Mouse (Mus musculus) left cerebral cortex, postnatal 14 days (tissue): Measurements from ENCODE around the gene Hs1bp3. TPM values are rescaled to one million over a fixed set of nuclear protein-coding genes. Genes with fewer than 3 reads are reported as not detected.

Experiments
- DNase-seq, 2 experiments: peaks; one replicate each; pipeline ENCODE4 v3.0.0; 2021 to 2022; ENCODE audit warnings: low spot score in 2 of 2, mixed read lengths in 1 of 2
- intact Hi-C: fragments of 180-260 bp; cut with DNase I; formaldehyde crosslinking; loops from one replicate; pipeline ENCODE4 v1.15.1; 2025
- total RNA-seq, 2 experiments: library from RNA; stranded (reverse); gene quantifications; 2 replicates each; pipeline ENCODE4 v1.2.3; 2021

Gene Hs1bp3
- total RNA-seq, 2 experiments from 2014 or later: 10.6 to 11.0 TPM

DNA sequence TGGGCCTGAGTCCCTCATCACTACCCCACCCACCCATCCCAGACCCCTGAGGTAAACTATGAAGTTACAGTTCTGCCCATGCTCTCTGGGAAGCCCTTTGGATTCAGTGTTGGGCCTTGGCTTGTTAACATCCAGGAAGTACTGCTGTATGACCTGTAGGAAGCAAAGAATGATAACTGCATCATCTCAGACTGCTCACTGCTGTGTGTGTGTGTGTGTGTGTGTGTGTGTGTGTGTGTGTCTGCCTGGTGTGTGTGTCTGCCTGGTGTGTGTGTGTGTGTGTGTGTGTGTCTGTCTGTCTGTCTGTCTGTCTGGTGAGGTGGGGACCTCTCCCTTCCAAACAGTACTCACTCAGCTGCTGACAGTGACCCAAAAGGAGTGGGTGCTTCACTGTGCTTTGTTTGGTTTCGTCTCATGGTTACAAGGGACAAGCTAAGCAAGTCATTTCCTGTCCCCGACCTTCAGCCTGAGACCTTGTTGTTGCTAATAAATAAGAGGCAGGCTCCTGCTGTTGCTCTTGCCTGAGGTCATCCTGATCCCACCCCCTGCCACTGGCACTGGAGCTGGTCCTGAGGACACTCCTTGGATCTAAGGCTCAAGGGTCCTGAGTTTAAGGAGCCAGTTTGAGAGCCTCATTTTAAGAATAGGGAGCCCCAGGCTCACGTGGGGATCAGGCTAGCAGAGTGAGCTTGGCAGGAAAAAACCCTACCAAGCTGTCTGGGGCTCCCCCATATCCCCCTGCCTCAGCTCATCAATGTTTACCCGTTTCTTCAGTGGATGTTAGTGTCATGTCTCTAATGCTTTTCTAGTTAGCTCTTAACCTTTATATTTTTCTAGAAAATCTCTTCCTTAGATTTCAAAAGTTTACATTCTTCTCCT, 38.0 kb downstream of the Hs1bp3 start:
- DNase-seq: no peak
- intact Hi-C loops: no loop called here

DNA sequence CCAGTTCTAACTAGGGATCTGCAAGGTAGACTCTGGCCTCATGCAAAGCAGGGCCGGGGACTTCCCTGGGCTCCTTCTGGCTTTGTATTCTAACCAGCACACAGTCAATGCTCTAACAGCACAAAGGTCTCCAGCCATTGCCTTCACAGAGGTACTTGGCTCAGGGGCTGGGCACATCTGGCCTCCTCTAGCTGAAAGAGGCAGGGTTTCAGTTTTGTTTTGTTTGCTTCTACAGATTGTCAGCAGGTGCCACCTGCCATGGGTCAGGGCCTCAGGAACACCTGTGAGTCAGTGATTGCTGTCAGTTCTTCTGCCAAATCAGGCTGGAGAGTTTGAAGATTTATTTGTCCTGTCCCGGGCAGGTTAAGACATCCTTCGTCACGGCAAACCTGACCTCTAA, 39.8 kb downstream of the Hs1bp3 start:
- no peak for DNase-seq

DNA sequence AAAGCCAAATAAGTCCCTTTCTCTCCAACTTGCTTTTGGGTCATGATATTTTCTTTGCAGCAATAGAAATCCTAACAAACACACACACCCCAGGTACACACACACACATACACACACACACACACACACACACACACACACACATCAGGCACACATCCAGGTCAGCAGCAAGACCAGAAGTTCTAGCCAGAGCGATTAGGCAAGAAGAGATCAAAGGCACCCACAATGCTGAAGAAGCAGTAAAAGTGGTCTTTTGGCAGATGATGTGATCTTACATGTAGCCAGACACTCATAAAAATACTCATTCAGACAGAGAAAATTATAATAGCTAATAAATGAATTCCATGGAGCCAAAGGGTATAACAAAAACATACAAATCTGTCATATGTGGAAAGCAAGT, 41.0 kb downstream of the Hs1bp3 start:
- intact Hi-C loops: no loop called here

More for the DNA sequence above, 39.8 kb downstream of the Hs1bp3 start:
- intact Hi-C loops: no loop called here

DNA sequence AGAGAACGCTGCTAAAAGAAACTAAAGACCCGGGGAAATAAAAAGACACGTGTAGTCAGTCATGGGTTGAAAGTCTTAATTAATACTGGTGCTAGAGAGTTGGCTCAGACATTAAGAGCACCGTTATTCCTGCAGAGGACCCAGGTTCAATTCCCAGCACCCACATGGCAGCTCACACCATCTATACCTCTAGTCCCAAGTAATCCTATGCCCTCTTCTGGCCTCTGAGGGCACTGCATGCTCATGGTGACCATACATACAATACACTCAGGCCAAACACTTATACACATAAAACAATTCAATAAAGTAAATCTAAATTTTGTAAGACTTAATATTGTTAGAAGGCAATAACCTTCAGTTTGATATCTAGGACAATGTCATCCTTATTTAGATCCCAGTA, 41.8 kb downstream of the Hs1bp3 start:
- no peak for DNase-seq
- intact Hi-C loops: loop anchor here (5.0 kb wide), 1 partner anchor 92 kb away; no protein-coding TSS in a partner anchor

More for the DNA sequence above, 41.0 kb downstream of the Hs1bp3 start:
- DNase-seq: no peak

DNA sequence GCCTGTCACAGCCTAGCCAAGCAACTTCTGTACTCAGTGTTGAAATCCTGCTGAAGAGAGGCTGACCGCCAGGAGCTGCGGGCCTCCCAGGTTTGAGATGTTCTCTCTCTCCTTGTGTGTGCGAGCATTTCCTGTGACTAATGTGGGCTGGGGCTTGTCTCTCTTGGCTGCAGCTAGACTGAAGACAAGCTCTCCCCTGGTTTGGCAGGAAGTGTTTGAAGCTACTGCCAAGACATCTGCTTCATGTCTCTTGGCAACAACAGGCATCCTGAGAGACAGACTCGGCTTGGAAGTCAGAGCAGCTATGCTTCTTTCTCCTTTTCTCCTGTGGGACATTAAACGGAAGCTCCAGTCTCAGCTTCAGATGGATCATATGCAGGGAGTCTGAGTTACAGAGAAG, 44.2 kb downstream of the Hs1bp3 start:
- intact Hi-C loops: loop anchor here (5.0 kb wide), 1 partner anchor 90 kb away; no protein-coding TSS in a partner anchor
- peak; percentile 78 to 94 for DNase-seq

DNA sequence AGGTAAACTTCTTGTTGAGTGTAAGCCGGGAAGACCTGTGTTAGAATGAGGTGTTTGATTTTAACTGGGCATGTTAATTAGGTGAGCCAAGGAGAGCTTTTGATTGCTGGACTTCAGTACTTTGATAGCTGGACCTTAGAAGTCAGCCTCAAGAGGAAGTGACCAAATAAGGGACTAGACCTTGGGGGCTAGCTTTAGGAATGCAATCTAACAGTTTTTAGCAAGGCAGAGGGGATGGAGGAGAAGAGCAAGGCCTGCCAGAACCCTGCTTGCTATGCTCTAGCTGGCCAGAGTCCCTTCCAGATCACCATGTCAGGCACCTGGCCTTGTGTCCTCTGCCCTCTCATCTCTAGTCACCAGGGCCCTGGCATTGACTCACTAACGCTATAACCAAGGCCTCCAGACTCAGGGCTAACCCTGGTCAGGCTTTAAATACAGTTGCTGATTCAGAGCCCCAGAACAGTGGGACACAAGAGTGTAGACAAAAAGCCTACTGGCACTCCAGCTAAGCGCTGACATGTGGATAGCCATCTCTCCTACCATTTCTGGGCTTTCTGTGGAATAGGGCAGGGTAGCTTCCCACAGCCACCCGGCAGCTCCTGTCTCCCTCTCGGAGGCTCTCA, 45.2 kb downstream of the Hs1bp3 start:
- DNase-seq: no peak
- intact Hi-C loops: loop anchor here (5.0 kb wide), 1 partner anchor 89 kb away; no protein-coding TSS in a partner anchor

DNA sequence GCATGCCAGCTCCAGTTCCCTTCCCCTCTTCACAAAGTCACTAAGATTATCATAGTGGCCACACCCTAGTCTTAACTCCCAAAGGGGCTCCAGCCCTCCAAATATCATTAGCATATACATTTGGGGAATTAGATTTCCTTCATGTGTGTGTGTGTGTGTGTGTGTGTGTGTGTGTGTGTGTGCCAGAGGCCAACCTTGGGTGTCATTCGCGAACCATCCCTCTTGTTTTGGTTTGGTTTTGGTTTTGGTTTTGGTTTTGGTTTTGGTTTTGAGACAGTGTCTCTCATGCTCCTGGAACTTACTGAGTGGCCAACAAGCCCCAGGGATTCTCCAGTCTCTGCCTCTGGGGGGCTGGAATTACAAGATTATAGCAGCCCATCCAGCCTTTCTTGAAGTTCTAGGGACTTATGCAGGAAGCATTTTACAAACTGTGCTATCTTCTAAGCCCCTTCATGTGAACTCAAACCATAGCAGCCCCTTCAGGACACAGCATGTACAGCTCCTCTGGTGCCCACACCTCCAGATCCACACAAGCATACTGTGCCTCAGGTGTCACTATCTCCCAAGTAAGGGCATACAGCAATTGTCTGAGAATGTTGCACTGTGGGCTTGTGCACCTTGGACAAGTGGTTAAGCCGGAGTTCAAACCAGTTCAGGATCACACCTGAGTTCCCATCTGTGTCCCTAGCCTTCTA, 46.3 kb downstream of the Hs1bp3 start:
- intact Hi-C loops: loop anchor here (5.0 kb wide), 1 partner anchor 88 kb away; no protein-coding TSS in a partner anchor
- no peak for DNase-seq

DNA sequence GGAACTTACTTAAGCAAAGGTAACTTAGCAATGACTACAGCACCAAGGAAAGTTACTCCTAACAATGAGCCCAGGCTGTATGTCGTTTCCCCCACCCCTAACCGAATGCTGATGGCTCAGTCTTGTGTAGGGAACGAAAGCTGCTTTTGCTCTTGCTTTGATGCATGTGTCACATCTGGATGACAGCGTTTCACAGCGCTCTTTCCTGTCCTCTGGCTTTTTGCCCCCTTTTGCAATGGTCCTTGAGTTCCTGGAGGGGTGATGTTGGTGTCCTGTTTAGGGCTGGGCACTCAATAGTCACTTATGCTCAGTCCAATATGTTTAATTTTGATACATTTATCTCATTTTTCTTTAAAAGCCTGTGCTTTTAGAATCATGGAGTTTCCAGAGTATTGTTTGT, 48.6 kb downstream of the Hs1bp3 start:
- no peak for DNase-seq
- intact Hi-C loops: no loop called here

DNA sequence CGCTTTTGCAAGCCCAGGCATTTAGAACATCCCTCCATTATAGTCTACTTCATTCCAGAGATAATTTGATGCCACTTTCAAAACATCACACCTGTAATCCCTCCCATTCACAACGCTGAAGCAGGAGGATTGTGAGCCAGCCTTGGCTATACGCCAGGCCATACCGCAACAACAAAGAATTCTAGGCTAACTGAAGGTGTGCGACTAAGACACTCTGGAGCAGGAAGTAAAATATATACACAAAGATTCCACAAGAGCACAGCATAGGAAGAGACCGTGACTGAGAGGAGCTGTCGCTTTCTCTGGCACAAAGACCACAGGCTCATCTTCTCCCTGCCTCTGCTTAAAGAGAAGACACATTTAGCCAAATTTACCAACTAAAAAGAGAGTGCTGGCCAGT, 49.2 kb downstream of the Hs1bp3 start:
- intact Hi-C loops: no loop called here
- no peak for DNase-seq

DNA sequence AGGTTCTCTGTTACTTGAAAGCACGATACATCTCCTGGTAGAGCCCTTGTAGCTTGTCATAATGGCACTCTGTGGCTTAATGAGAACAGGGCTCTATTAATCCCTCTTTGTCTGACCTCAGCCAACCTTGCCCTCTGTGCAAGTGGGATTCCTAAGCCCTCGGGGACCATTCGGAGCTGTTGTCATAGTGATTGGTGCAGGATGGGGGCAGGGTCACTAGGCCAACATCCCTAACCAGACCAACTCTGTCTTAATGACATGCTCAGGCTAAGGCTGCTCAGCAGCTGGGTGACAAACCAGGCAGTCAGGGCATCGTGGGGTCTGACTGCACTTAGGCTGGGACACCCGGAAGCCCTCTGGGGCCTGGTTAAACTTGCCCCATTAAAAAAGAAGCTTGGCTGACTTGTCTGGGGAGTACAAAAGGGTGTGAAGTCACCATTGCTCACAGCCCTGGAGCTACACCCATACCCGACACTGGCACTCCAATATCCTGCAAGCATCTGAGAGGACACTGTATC, 51.1 kb downstream of the Hs1bp3 start:
- DNase-seq: peak in 1 of 2 experiments; percentile 73
- intact Hi-C loops: no loop called here

DNA sequence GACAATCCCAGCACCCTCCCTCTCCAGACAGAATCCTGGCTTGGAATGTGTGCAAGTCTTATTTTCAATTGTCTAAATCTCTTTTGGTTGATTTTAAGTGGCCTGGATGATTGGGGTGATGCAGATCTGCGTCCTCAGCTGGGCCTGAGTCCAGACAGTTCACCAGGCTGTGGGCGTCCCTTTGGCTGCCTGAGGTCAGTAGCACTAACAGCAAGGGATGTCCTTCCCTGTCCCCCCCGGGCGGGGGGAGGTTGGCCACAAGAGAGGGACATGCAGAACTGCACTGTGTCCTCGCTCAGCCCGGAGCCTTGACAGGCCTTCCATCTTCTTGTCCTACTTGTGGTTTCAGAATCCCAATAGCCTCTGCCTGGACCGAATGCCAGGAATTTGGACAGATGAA, 52.1 kb downstream of the Hs1bp3 start:
- intact Hi-C loops: no loop called here
- no peak for DNase-seq

DNA sequence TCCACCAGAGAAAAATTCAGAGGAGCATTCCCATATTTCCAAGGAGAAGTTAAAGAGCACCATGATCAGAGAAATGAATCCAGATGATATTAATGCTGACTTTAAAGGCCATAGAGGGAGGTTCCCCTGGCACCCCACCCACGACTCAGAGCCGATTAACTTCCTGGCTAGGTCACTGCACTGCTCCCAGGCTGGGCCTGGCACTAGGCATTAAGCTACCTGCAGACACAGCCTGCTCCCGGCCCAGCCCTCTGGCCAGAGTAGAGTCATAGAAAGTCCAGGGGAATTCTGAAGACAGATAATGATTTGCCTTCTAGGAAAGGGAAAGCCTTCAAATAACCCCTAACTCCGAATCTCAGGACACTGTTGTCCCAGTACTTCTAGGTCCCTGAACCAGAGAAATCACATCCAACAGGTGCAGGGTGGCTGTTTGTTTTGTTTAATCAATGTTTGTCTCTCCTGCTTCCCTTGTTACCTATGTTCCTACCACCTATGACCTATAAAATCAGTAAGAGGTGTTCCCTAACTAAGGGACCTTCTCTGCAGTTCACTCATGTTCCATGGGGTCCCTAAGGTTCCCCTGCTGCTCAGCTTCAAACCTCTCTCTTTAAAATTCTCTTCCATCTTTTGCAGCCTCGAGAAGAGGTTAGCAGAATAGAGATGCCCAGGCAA, 52.8 kb downstream of the Hs1bp3 start:
- no peak for DNase-seq
- intact Hi-C loops: no loop called here

DNA sequence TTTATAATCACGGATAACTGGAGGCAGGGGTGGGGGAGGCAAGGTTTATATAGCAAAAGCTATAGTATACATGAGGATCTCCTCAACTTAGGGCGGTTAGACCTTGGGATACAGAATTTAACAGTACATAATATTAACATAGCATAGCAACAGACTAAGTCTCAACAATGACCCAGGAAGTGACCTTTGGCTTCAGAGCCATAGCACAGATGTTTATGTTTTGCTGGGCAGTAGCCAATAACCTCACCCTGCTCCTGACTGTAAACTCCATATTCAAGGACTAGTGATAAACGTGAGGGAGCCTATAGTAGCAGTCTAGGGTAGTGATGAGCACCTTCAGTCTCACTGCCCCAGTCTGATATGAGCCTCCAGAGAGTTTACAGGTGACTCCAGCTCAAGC, 53.5 kb downstream of the Hs1bp3 start:
- intact Hi-C loops: no loop called here
- no peak for DNase-seq

DNA sequence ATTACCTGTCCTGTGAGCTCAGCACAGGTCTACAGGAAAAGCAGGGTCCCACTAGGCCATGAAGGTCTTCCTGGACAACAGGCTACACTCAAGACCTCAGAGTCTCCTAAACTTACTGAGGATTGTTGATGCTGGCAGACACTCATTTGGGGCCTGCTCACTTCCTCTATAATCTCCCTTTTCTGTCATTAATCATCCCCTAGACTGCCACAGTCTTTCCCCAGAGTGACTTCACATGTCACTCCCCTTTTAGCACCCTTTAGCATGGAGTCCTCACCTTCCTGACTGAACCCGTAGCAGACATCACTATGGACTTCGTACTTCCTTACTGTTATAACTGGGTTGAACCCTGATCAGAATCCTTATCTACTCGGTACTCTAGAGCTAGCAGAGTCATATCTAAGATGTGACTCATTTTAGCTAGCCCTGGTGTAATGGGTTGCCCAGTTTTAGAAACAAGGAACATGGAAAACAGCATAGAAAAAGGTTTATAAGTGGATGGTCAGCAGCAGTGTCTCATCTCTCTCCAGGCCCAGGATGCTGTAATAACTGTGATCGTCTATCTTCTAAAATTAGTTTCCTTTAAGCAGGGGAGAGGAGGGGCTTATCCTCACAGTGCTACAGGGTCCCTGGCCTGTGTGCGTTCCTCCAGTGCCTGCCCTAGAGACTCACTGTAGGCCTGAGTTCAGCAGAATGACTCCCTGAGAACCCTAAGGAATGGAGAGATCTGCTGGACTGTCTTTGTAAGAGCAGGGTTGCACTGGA, 58.7 kb downstream of the Hs1bp3 start:
- intact Hi-C loops: no loop called here
- DNase-seq: no peak

DNA sequence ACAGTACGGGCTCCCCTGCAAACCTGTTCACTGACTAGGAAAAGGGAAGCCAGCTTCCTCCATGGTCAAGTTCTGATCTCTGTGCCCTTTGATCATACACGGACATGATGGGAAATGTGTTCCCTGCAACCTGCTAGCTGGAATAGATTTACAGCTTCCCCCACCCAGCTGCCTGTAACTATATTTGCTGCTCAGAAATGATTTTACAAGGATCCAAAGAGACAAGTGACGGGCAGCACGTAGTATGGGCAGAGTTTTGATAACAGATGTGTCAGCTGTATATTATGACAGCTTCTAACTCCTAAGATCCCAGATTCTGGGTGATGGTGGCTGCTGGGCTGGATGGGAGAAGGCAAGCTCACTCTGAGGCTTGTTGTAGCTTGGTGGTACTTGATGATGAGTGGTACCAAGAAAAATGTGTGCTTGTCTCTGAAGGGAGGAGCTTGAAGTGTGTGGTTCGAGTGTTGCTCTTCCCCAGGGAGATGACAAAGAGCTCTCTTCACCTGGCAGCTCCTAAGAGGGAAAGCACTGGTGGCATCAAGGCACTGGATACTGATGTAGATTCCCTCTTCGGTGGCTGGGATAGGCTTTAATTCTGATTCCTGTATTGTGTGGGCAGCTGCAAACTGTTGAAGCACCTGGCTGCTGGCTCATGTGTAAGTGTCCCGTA, 59.4 kb downstream of the Hs1bp3 start:
- DNase-seq: no peak
- intact Hi-C loops: no loop called here

DNA sequence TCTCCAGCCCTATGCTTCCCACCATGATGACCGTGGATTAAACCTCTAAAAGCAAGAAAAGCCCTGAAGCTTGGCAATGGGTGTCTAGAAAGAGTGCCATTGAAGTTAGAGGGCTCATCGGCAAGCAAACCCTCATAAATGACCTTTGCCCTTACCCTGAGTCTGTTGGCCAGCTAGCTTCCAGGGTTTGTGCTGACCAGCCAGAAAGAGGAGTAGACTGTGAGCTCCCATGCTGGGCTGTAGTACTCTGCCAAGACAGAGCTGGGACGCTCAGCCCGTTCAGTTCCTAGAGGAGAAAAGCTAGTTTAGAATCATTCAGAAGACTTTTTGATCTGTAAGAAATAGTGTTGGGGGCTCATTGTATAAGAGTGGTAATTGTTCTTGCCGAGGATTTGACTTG, 60.5 kb downstream of the Hs1bp3 start:
- DNase-seq: no peak
- intact Hi-C loops: no loop called here

DNA sequence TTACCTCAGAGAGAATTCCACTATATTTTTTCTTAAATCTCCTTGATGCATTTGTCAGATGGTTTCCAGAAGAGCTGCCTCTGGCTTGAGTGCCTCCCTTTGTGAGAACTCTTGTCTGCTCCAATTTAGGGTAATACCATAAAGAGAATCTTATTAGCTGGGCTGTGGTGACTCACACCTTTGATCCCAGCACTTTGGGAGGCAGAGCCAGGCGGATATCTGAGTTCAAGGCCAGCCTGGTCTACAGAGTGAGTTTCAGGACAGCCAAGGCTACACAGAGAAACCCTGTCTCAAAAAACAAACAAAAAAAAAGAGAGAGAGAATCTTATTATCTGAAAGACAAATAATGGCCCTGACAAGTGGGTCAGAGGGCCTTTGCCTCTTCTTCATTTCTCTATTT, 63.9 kb downstream of the Hs1bp3 start:
- DNase-seq: no peak
- intact Hi-C loops: no loop called here

DNA sequence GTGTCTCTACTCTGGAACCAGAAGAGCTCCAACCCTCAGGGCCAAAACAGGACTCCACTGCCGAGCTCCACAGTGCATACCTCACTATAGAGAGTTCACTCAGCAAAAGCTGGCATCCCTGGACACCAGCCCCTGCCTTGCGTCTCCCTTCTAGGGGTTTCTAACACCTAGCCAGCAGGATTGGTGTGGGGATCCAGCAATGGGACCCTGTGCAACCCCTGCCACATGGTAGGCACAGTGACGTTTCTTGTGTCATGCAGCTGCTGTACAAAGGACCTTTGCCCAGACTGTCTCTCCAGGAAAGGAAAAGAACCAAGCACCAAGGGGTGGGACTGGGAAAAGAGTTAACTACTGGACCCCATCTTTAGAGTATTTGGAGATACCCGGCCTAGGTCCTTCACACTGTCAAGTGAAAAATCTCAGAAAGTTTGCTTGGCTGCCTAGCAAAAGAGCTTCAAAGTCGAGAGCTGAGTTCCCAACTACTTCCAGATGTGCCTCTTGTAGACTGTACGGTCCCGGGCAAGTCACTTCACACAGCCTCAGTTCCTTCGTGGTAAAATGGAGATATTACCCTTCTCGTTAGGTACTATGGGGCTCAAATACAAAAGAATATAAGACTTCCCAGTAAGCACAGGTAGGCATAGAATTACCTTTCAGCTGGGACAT, 64.9 kb downstream of the Hs1bp3 start:
- DNase-seq: no peak
- intact Hi-C loops: no loop called here
